ENCODE assay signal across 29 mouse cellular contexts in genomic region chr14:21462398-21462797, GRCm38 (mm10). TPM values are rescaled to one million over a fixed set of nuclear protein-coding genes. Genes with fewer than 3 reads are reported as not detected.
DNase-seq lines count a peak whose midpoint lies in the region; ATAC-seq lines count a peak whose summit lies in the region.
"Had no signal": no experiment of that assay in that cellular context is flagged by ENCODE, and none has a peak within 500 bp of the region (broad histone marks: within the 10 kb centered on the region; RNA-seq: fewer than 3 reads in every experiment).

No protein-coding gene starts in this region.

- H3K36me3 ChIP-seq in kidney, embryonic 16.5 days (ENCODE audit: insufficient read depth, low read length): no peaks in the 10 kb centered on the region
- H3K36me3 ChIP-seq in limb, embryonic 10.5 days: no peaks in the 10 kb centered on the region
- no peaks in the 10 kb centered on the region for H3K36me3 ChIP-seq in limb, embryonic 15.5 days
- H3K36me3 ChIP-seq in forebrain, embryonic 12.5 days (replicated peaks): no peaks in the 10 kb centered on the region
- H3K36me3 ChIP-seq: embryonic facial prominence, embryonic 10.5 days; embryonic facial prominence, embryonic 15.5 days; heart, embryonic 12.5 days; hindbrain, embryonic 10.5 days; lung, embryonic 15.5 days; midbrain, embryonic 10.5 days; midbrain, embryonic 15.5 days had no signal

- ATAC-seq in kidney, embryonic 16.5 days (ENCODE audit: low FRiP score, low TSS enrichment): 0 out of 2 replicates have a peak, but pooled peaks have one; percentile 19
- peak; percentile 83; the same call in 1 of the 2 replicates for ATAC-seq in limb, embryonic 15.5 days (ENCODE audit: insufficient number of reproducible peaks, low FRiP score, low TSS enrichment, low read depth)
- ATAC-seq in forebrain, embryonic 12.5 days (ENCODE audit: low FRiP score): no peak
- ATAC-seq: activated CD4-positive, CD25-positive, alpha-beta regulatory T cell, adult 4 months; forebrain, embryonic 13.5 days; hindbrain, embryonic 16.5 days; midbrain, embryonic 15.5 days had no signal

- no peaks in the 10 kb centered on the region for H3K27me3 ChIP-seq in kidney, embryonic 16.5 days (ENCODE audit: insufficient read depth, low read length)
- no peaks in the 10 kb centered on the region for H3K27me3 ChIP-seq in limb, embryonic 10.5 days (ENCODE audit: low read depth, poor library complexity, severe bottlenecking)
- H3K27me3 ChIP-seq in limb, embryonic 15.5 days: no peaks in the 10 kb centered on the region
- H3K27me3 ChIP-seq in forebrain, embryonic 12.5 days: no peaks in the 10 kb centered on the region
- H3K27me3 ChIP-seq: CH12.LX; embryonic facial prominence, embryonic 15.5 days; forebrain, embryonic 13.5 days; heart, embryonic 12.5 days; lung, embryonic 15.5 days; midbrain, embryonic 15.5 days had no signal

- 0 out of 2 replicates have a peak, but pooled peaks cover 4% of the 10 kb centered on the region for H3K4me1 ChIP-seq in kidney, embryonic 16.5 days (ENCODE audit: insufficient read depth, low read length)
- H3K4me1 ChIP-seq in limb, embryonic 10.5 days: peaks cover 34% of the 10 kb centered on the region
- peaks cover 22% of the 10 kb centered on the region; the same call in 1 of the 2 replicates for H3K4me1 ChIP-seq in limb, embryonic 15.5 days
- no peaks in the 10 kb centered on the region for H3K4me1 ChIP-seq in forebrain, embryonic 12.5 days
- H3K4me1 ChIP-seq: embryonic facial prominence, embryonic 10.5 days; embryonic facial prominence, embryonic 15.5 days; hindbrain, embryonic 10.5 days; lung, embryonic 15.5 days; midbrain, embryonic 10.5 days; midbrain, embryonic 15.5 days had no signal

- no peaks in the 10 kb centered on the region for H3K9me3 ChIP-seq in kidney, embryonic 16.5 days (ENCODE audit: low read length)
- H3K9me3 ChIP-seq in limb, embryonic 10.5 days (replicated peaks): peaks cover 3% of the 10 kb centered on the region; the same call in 1 of the 2 replicates
- no peaks in the 10 kb centered on the region for H3K9me3 ChIP-seq in limb, embryonic 15.5 days
- no peaks in the 10 kb centered on the region for H3K9me3 ChIP-seq in forebrain, embryonic 12.5 days
- H3K9me3 ChIP-seq: embryonic facial prominence, embryonic 10.5 days; embryonic facial prominence, embryonic 15.5 days; forebrain, embryonic 13.5 days; heart, embryonic 12.5 days; hindbrain, embryonic 10.5 days; lung, embryonic 15.5 days; midbrain, embryonic 10.5 days; midbrain, embryonic 15.5 days had no signal

- no peak overlapping the region for H3K27ac ChIP-seq in kidney, embryonic 16.5 days (ENCODE audit: low read length)
- H3K27ac ChIP-seq in limb, embryonic 10.5 days: peak overlapping the region; percentile 82
- peak overlapping the region; percentile 38; the same call in 1 of the 2 replicates for H3K27ac ChIP-seq in limb, embryonic 15.5 days
- H3K27ac ChIP-seq in forebrain, embryonic 12.5 days: no peak overlapping the region
- H3K27ac ChIP-seq: embryonic facial prominence, embryonic 10.5 days; embryonic facial prominence, embryonic 15.5 days; forebrain, embryonic 13.5 days; hindbrain, embryonic 10.5 days; lung, embryonic 15.5 days; midbrain, embryonic 10.5 days; midbrain, embryonic 15.5 days had no signal

- peak; percentile 38 to 71 for DNase-seq in adrenal gland, adult (ENCODE audit: inconsistent age in 2 of 2, low spot score in 1 of 2)
- no peak for DNase-seq in adrenal gland, postnatal 4 days (ENCODE audit: low spot score in 2 of 2)
- no peak for DNase-seq in kidney, postnatal 36 days
- peak; percentile 62 for DNase-seq in limb, embryonic 10.5 days (ENCODE audit: low spot score)
- no peak for DNase-seq in retina, postnatal 1 day
- DNase-seq: cerebellum, adult 18-20 months; cerebellum, postnatal 10 days; gastrocnemius, postnatal 25 days; heart, adult 11 months; kidney, adult 9 months; kidney, postnatal 14 days; right cerebral cortex, adult 18-20 months; spleen, adult 18-20 months; thymus, postnatal 14 days had no signal

- H3K9ac ChIP-seq in kidney, embryonic 16.5 days (replicated peaks; ENCODE audit: low read length): no peak overlapping the region
- no peak overlapping the region for H3K9ac ChIP-seq in limb, embryonic 15.5 days
- no peak overlapping the region for H3K9ac ChIP-seq in forebrain, embryonic 12.5 days
- H3K9ac ChIP-seq: embryonic facial prominence, embryonic 15.5 days; forebrain, embryonic 13.5 days; heart, embryonic 12.5 days; lung, embryonic 15.5 days; midbrain, embryonic 15.5 days had no signal

- no peak overlapping the region for H3K4me2 ChIP-seq in kidney, embryonic 16.5 days (replicated peaks; ENCODE audit: low read depth, low read length)
- no peak overlapping the region for H3K4me2 ChIP-seq in limb, embryonic 15.5 days
- no peak overlapping the region for H3K4me2 ChIP-seq in forebrain, embryonic 12.5 days
- H3K4me2 ChIP-seq: embryonic facial prominence, embryonic 15.5 days; forebrain, embryonic 13.5 days; heart, embryonic 12.5 days; liver, embryonic 11.5 days; lung, embryonic 15.5 days; midbrain, embryonic 15.5 days had no signal

- 27% methylated on average over 3 of the region's 3 CpGs for WGBS in kidney, embryonic 16.5 days
- WGBS in limb, embryonic 10.5 days: 61% methylated on average over 3 of the region's 3 CpGs
- 34% methylated on average over 3 of the region's 3 CpGs for WGBS in limb, embryonic 15.5 days
- 91% methylated on average over 3 of the region's 3 CpGs for WGBS in forebrain, embryonic 12.5 days

- no peak overlapping the region for H3K4me3 ChIP-seq in kidney, embryonic 16.5 days (ENCODE audit: low read length)
- no peak overlapping the region for H3K4me3 ChIP-seq in limb, embryonic 10.5 days
- H3K4me3 ChIP-seq in limb, embryonic 15.5 days: no peak overlapping the region
- H3K4me3 ChIP-seq in forebrain, embryonic 12.5 days (replicated peaks): no peak overlapping the region
- H3K4me3 ChIP-seq: embryonic facial prominence, embryonic 10.5 days; embryonic facial prominence, embryonic 15.5 days; forebrain, embryonic 13.5 days; heart, embryonic 12.5 days; hindbrain, embryonic 10.5 days; lung, embryonic 15.5 days; midbrain, embryonic 10.5 days; midbrain, embryonic 15.5 days had no signal

RNA-seq across cellular contexts. Expression of gene Kat6b, which starts 18.8 kb away (rescaled TPM):
- 10 to 100 TPM; 61.2 to 69.5 TPM for total RNA-seq in adrenal gland, postnatal 4 days (2021)
- polyA plus RNA-seq in kidney, embryonic 16.5 days (2015; fragmentation: Nextera tagmentation; extraction: Ambion mirVana): 12.0 and 15.7 TPM in 2 replicates
- polyA plus RNA-seq in limb, embryonic 10.5 days (2016; fragmentation: Nextera tagmentation; extraction: Ambion mirVana): 14.5 and 19.6 TPM in 2 replicates
- polyA plus RNA-seq in limb, embryonic 15.5 days (2015; fragmentation: Nextera tagmentation; extraction: Ambion mirVana): 18.9 and 22.9 TPM in 2 replicates
- polyA plus RNA-seq in forebrain, embryonic 12.5 days (2016; fragmentation: Nextera tagmentation; extraction: Ambion mirVana): 36.4 and 40.5 TPM in 2 replicates

Comparison
In these comparisons a context has a peak if more than half of its experiments do, and no peak if none do; other contexts are left out.
1. DNase-seq: peak in adrenal gland, adult (2 of 2) and limb, embryonic 10.5 days (single experiment); none in adrenal gland, postnatal 4 days (0 of 2), kidney, postnatal 36 days (0 of 2) and retina, postnatal 1 day (single experiment).
2. H3K27ac ChIP-seq: peak in limb, embryonic 10.5 days (single experiment) and limb, embryonic 15.5 days (single experiment); none in kidney, embryonic 16.5 days (single experiment) and forebrain, embryonic 12.5 days (single experiment).